Mouse (Mus musculus) large intestine, adult 2 months (tissue): Measurements from ENCODE around the gene Prkce. TPM values are rescaled to one million over a fixed set of nuclear protein-coding genes. Genes with fewer than 3 reads are reported as not detected.
"Not testable (repeated sequence)": the region's sequence is repeated elsewhere in the genome, so short reads cannot be mapped to it uniquely, and the experiment has no call there.

Experiments used
- DNase-seq: peaks from one replicate; pipeline ENCODE4 v3.0.0-alpha.2; 2012; ENCODE audit warnings: low read depth, low spot score
- WGBS: fragments of 180-500 bp; shearing (Covaris S2); methylation state at CpG from one replicate; pipeline ENCODE4 v1.1.7; 2018; 5-methylcytosine and 5-hydroxymethylcytosine counted together
- polyA plus RNA-seq: library from polyadenylated mRNA; depleted of rRNA; stranded (reverse); fragments of >200 nt; gene quantifications from 2 replicates; pipeline ENCODE4 v1.2.3, GENCODE M21; 2012

The Prkce gene
- polyA plus RNA-seq, 1 experiment, result 3.3 TPM

GRCm38 (mm10) chr17:86453673-86454350, 286.2 kb downstream of the Prkce start:
- DNase-seq, result no peak
- WGBS, result 22% methylated on average over 14 of the region's 14 CpGs

GRCm38 (mm10) chr17:86454351-86454706, 286.7 kb downstream of the Prkce start:
- WGBS, result 45% methylated on average over 3 of the region's 3 CpGs
- no peak for DNase-seq

- WGBS, result 68% methylated on average over 6 of the region's 6 CpGs
Measured at GRCm38 (mm10) chr17:86456512-86456911, 288.9 kb downstream of the Prkce start.

GRCm38 (mm10) chr17:86458302-86458980, 290.9 kb downstream of the Prkce start:
- 39% methylated on average over 11 of the region's 11 CpGs for WGBS
- DNase-seq, result no peak

More at GRCm38 (mm10) chr17:86456512-86456911, 288.9 kb downstream of the Prkce start:
- no peak for DNase-seq

- DNase-seq, result no peak
- WGBS, result 82% methylated on average over 17 of the region's 17 CpGs
Measured at GRCm38 (mm10) chr17:86460645-86461430, 293.3 kb downstream of the Prkce start.

- 78% methylated on average over 3 of the region's 3 CpGs for WGBS
- no peak for DNase-seq
Measured at GRCm38 (mm10) chr17:86463369-86463768, 295.8 kb downstream of the Prkce start.

GRCm38 (mm10) chr17:86464197-86464596, 296.6 kb downstream of the Prkce start:
- WGBS, result 75% methylated on average over 8 of the region's 8 CpGs
- DNase-seq, result no peak

GRCm38 (mm10) chr17:86464689-86465363, 297.2 kb downstream of the Prkce start:
- no peak for DNase-seq
- WGBS, result 52% methylated on average over 16 of the region's 16 CpGs

GRCm38 (mm10) chr17:86465865-86466264, 298.3 kb downstream of the Prkce start:
- no peak for DNase-seq
- WGBS, result 53% methylated on average over 13 of the region's 13 CpGs

GRCm38 (mm10) chr17:86466412-86466811, 298.8 kb downstream of the Prkce start:
- 55% methylated on average over 7 of the region's 7 CpGs for WGBS
- DNase-seq, result no peak

- no peak for DNase-seq
Measured at GRCm38 (mm10) chr17:86466871-86467270, 299.3 kb downstream of the Prkce start.

GRCm38 (mm10) chr17:86467291-86467898, 299.8 kb downstream of the Prkce start:
- WGBS, result 69% methylated on average over 10 of the region's 10 CpGs
- no peak for DNase-seq

More at GRCm38 (mm10) chr17:86466871-86467270, 299.3 kb downstream of the Prkce start:
- 71% methylated on average over 7 of the region's 7 CpGs for WGBS

GRCm38 (mm10) chr17:86467967-86468366, 300.4 kb downstream of the Prkce start:
- no peak for DNase-seq
- WGBS, result 92% methylated on average over 5 of the region's 5 CpGs

- no peak for DNase-seq
- WGBS, result 76% methylated on average over 5 of the region's 5 CpGs
Measured at GRCm38 (mm10) chr17:86470160-86470559, 302.6 kb downstream of the Prkce start.

GRCm38 (mm10) chr17:86471684-86472083, 304.1 kb downstream of the Prkce start:
- 31% methylated on average over 5 of the region's 5 CpGs for WGBS
- no peak for DNase-seq

- no peak for DNase-seq
- WGBS, result 69% methylated on average over 10 of the region's 10 CpGs
Measured at GRCm38 (mm10) chr17:86476674-86477073, 309.1 kb downstream of the Prkce start.

GRCm38 (mm10) chr17:86477401-86477800, 309.8 kb downstream of the Prkce start:
- DNase-seq, result not testable (repeated sequence)

- no peak for DNase-seq
- WGBS, result 54% methylated on average over 10 of the region's 10 CpGs
Measured at GRCm38 (mm10) chr17:86479406-86479805, 311.8 kb downstream of the Prkce start.

- DNase-seq, result no peak
- 88% methylated on average over 10 of the region's 10 CpGs for WGBS
Measured at GRCm38 (mm10) chr17:86482675-86483074, 315.1 kb downstream of the Prkce start.
